Mouse (Mus musculus) hindbrain, embryonic 11.5 days (tissue): ENCODE results near the gene Ubxn1. TPM values are rescaled to one million over a fixed set of nuclear protein-coding genes. Genes with fewer than 3 reads are reported as not detected.
"Not testable (repeated sequence)": the region's sequence is repeated elsewhere in the genome, so short reads cannot be mapped to it uniquely, and the experiment has no call there.

Experiments used
- ATAC-seq: fragments of 200-750 bp; cut with Nextera tagmentation; 2 replicates; pipeline ENCODE4 v1.8.0; 2017; ENCODE audit warnings: mild to moderate bottlenecking, moderate TSS enrichment, moderate library complexity; ENCODE audit not compliant: low FRiP score
- DNase-seq: peaks from one replicate; pipeline ENCODE4 v3.0.0-alpha.2; 2015; ENCODE audit warnings: low spot score
- H3K27ac ChIP-seq: fragments of 300-500 bp; sonication (generic); 2 replicates; pipeline ENCODE4 v1.5.1; 2014; ENCODE audit warnings: mild to moderate bottlenecking, low read depth, low read length
- H3K27me3 ChIP-seq: fragments of 300-500 bp; sonication (generic); 2 replicates; pipeline ENCODE4 v1.6.1; 2014; ENCODE audit warnings: mild to moderate bottlenecking, low read length, moderate library complexity, mixed read lengths; ENCODE audit not compliant: control insufficient read depth, insufficient read depth
- H3K36me3 ChIP-seq: fragments of 300-500 bp; sonication (generic); 2 replicates; pipeline ENCODE4 v1.6.1; 2014; ENCODE audit warnings: mild to moderate bottlenecking, low read length, moderate library complexity, mixed read lengths; ENCODE audit not compliant: control insufficient read depth, insufficient read depth
- H3K4me1 ChIP-seq: fragments of 300-500 bp; sonication (generic); replicated peaks from 2 replicates; pipeline ENCODE4 v1.6.1; 2014; ENCODE audit warnings: low read length, mixed read lengths; ENCODE audit not compliant: control insufficient read depth, insufficient read depth
- H3K4me2 ChIP-seq: fragments of 300-500 bp; sonication (generic); replicated peaks from 2 replicates; pipeline ENCODE4 v1.6.1; 2014; ENCODE audit warnings: mild to moderate bottlenecking, low read depth, low read length
- H3K4me3 ChIP-seq: fragments of 300-500 bp; sonication (generic); 2 replicates; pipeline ENCODE4 v1.5.1; 2014; ENCODE audit warnings: low read depth, low read length
- H3K9ac ChIP-seq: fragments of 300-500 bp; sonication (generic); 2 replicates; pipeline ENCODE4 v1.6.1; 2014; ENCODE audit warnings: low read depth, low read length
- H3K9me3 ChIP-seq: fragments of 300-500 bp; sonication (generic); 2 replicates; pipeline ENCODE4 v1.6.1; 2016; ENCODE audit warnings: low read length; ENCODE audit not compliant: control insufficient read depth
- WGBS: fragments of 180-500 bp; shearing (Covaris S2); extraction: QIAGEN DNeasy Blood & Tissue Kit; methylation state at CpG from one replicate; pipeline ENCODE4 v1.1.7; 2014; 5-methylcytosine and 5-hydroxymethylcytosine counted together
- polyA plus RNA-seq: library from polyadenylated mRNA; unstranded; fragments of >200 nt; fragmentation: Nextera tagmentation; extraction: Ambion mirVana; gene quantifications from 2 replicates; pipeline ENCODE4 v1.2.1, GENCODE M21; 2014

Gene Ubxn1
- 164 and 180 TPM in 2 replicates for polyA plus RNA-seq

DNA sequence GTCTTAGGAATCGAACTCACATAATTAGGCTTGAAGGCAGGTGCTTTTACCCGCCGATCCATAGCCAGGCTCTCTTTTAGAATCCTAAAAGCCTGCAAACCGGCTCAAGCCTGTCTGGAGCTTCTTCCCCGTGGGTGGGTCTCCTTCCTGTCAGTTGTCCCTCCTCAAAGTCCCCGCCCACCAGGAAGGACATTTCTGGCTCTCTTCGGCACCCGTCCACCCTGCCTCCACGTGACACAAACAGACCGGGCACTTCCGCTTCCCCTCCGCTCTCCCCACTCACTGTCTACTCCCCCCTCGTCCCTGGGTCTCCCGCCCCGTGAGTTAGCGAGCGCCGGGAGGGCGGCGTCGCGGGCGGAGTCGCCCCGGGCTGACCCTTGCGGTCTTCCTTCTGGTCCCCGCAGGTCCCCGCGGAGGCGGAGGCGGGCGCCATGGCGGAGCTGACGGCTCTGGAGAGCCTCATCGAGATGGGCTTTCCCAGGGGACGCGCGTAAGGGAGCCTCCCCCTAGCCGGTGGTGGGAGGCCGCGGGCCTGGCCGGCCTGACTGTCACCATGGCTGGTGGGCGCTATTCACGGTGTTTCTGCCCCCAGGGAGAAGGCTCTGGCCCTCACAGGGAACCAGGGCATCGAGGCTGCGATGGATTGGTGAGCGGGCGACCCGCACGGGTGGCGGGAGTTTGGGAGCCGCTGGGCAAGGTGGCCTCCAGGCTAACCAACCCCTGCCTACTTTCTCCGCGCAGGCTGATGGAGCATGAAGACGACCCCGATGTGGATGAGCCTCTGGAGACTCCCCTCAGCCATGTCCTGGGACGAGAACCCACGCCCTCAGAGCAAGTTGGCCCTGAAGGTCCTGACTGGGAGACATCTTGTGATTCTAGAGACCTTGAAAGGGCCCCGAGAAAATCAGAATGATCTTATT, at the start of gene Ubxn1:
Gene Ubxn1 (plus strand): TSS at position 230 of the 920 bp plus-strand sequence.
- no peaks in the 10 kb centered on the region for H3K27me3 ChIP-seq
- no peaks in the 10 kb centered on the region for H3K36me3 ChIP-seq
- peak within 1 kb of the TSS; percentile 55 for H3K4me3 ChIP-seq
- peak within 1 kb of the TSS; percentile 24 for H3K27ac ChIP-seq
- no peaks in the 10 kb centered on the region for H3K9me3 ChIP-seq
- ATAC-seq (peak; percentile 99), DNase-seq (peak; percentile 95)
- H3K4me1 ChIP-seq: peaks cover 3% of the 10 kb centered on the region
- 2% methylated on average over 59 of the region's 59 CpGs for WGBS
- H3K9ac ChIP-seq: peak within 1 kb of the TSS; percentile 90
- H3K4me2 ChIP-seq: peak within 1 kb of the TSS; percentile 89

DNA sequence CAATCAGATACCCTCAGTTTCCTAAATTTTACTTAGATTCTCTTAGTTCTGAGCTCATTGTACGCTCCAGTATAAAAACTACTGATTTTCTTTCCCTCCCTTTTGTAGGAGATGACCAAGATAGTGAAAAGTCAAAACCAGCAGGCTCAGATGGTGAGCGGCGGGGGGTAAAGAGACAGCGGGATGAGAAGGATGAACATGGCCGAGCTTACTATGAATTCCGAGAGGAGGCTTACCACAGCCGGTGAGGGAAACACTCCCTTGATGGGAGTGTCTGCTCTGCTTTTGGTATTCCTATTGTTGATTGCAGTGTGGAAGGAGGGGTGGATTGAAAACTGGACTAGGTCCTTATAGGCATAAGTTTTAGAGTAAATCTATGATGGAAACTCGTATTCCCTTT, 48.6 kb upstream of the Ubxn1 start:
- Histone ChIP-seq H3K9me3 (no peaks in the 10 kb centered on the region), H3K4me2 (peak overlapping the region; percentile 77; the same call in 1 of the 2 replicates), H3K4me3 (peak overlapping the region; percentile 1; the same call in 1 of the 2 replicates), H3K27ac (no peak overlapping the region), H3K9ac (no peak overlapping the region), H3K4me1 (peaks cover 3% of the 10 kb centered on the region; the same call in 1 of the 2 replicates), H3K27me3 (no peaks in the 10 kb centered on the region), H3K36me3 (0 out of 2 replicates have a peak, but pooled peaks cover 8% of the 10 kb centered on the region)
- ATAC-seq: no peak
- no peak for DNase-seq
- 77% methylated on average over 8 of the region's 8 CpGs for whole genome bisulfite sequencing

- no peak within 1 kb of the TSS for H3K4me3 ChIP-seq
- no peak within 1 kb of the TSS for H3K9ac ChIP-seq
- H3K4me1 ChIP-seq: no peaks in the 10 kb centered on the region
- H3K27ac ChIP-seq: no peak within 1 kb of the TSS
- ATAC-seq (no peak), DNase-seq (no peak)
- H3K9me3 ChIP-seq: no peaks in the 10 kb centered on the region
- peaks cover 31% of the 10 kb centered on the region for H3K36me3 ChIP-seq
- H3K4me2 ChIP-seq: no peak within 1 kb of the TSS
- H3K27me3 ChIP-seq: no peaks in the 10 kb centered on the region
- WGBS: 90% methylated on average over 8 of the region's 8 CpGs
Observed at GRCm38 (mm10) chr19:8829660-8830059, 41.6 kb upstream of the Ubxn1 start, which contains the start of gene AC129217.1. AC129217.1 (plus strand) TSS chr19:8829773.

DNA sequence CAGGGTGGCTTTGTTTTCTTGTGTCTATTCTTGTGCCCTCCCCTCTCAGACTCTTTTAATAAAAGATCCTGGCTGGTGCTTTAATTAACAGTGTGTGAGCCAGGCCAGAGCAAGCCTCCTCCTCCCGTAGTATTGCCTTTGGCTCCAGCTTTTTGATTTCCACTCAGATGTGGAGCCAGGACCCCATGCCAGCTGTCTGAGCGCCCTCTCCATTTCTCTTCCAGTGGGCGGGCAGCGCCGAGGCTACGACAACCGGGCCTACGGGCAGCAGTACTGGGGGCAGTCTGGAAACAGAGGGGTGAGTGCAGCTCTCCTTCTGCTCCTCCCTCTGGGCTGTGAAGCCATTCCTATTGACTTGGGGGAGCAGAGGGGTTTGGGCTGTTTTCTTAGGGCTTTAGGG, 40.6 kb upstream of the Ubxn1 start:
- Histone ChIP-seq H3K4me1 (no peaks in the 10 kb centered on the region), H3K27ac (no peak overlapping the region), H3K9ac (no peak overlapping the region), H3K4me3 (no peak overlapping the region), H3K4me2 (no peak overlapping the region), H3K27me3 (no peaks in the 10 kb centered on the region), H3K9me3 (no peaks in the 10 kb centered on the region), H3K36me3 (peaks cover 33% of the 10 kb centered on the region)
- DNase-seq (no peak), ATAC-seq (no peak)
- 93% methylated on average over 8 of the region's 8 CpGs for WGBS

DNA sequence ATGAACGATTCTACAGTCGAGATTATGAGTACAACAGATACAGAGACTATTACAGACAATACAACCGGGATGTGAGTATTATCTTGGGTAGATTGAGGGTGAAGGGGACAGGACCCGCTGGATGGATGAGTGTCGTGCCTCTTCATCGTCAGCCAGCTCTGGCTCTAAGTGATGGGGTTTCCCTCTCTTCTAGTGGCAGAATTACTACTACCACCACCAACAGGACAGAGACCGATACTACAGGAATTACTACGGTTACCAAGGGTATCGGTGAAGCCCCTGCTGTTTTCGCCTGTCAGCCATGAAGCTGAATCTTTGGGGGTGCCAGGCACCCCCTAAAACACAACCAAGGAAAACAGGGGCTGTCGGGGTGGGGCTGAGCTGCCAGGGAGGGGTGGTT, 40.0 kb upstream of the Ubxn1 start:
- Histone ChIP-seq H3K27ac (no peak overlapping the region), H3K27me3 (no peaks in the 10 kb centered on the region), H3K4me1 (no peaks in the 10 kb centered on the region), H3K4me2 (no peak overlapping the region), H3K9ac (no peak overlapping the region), H3K4me3 (no peak overlapping the region), H3K9me3 (no peaks in the 10 kb centered on the region), H3K36me3 (peaks cover 31% of the 10 kb centered on the region)
- WGBS: 89% methylated on average over 11 of the region's 11 CpGs
- no peak for DNase-seq
- ATAC-seq: no peak

DNA sequence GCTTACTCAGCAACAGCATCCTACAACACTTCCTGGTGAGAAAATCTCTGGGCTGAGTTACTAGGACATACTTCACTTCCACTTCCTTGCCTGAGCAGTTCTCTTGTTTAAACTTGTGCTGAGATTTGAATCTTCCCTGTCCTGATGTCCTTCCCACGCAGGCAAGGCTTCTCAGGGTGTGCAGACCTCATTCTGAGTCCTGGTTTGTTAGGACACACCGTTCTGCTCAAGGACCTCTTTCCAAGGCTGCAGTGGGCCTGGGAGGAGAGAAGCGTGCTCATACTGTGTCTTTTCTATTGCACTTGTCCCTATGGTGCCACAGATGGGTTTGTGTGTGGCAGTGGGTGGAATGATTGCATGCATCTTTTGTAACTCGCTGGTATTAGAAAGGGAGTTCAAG, 38.3 kb upstream of the Ubxn1 start:
- DNase-seq (no peak), ATAC-seq (no peak)
- H3K4me3 ChIP-seq: no peak overlapping the region
- H3K27ac ChIP-seq: no peak overlapping the region
- H3K36me3 ChIP-seq: peaks cover 22% of the 10 kb centered on the region
- no peaks in the 10 kb centered on the region for H3K9me3 ChIP-seq
- no peak overlapping the region for H3K9ac ChIP-seq
- no peak overlapping the region for H3K4me2 ChIP-seq
- H3K27me3 ChIP-seq: no peaks in the 10 kb centered on the region
- H3K4me1 ChIP-seq: no peaks in the 10 kb centered on the region
- 92% methylated on average over 4 of the region's 4 CpGs for WGBS

DNA sequence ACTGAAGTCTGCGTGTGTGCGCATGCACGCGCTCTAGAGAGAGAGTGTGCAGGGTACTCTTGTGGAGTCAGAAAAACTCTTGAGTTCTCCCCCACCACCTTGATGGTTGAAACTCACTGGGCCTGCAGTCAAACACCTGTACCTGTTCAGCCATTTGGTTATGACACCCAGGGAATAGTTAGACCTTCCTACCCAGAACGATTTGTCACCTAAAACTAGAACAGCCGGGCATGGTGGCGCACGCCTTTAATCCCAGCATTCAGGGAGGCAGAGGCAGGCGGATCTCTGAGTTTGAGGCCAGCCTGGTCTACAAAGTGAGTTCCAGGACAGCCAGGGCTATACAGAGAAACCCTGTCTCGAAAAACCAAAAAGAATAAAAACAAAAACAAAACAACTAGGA, 35.0 kb upstream of the Ubxn1 start:
- H3K9ac ChIP-seq, H3K4me1 ChIP-seq, H3K9me3 ChIP-seq, H3K27ac ChIP-seq, H3K4me3 ChIP-seq, ATAC-seq, DNase-seq, H3K27me3 ChIP-seq, H3K36me3 ChIP-seq, H3K4me2 ChIP-seq: not testable (repeated sequence)
- WGBS: 97% methylated on average over 10 of the region's 10 CpGs

- peak within 1 kb of the TSS; percentile 48 for H3K4me3 ChIP-seq
- WGBS: under 1% methylated on average over 37 of the region's 38 CpGs
- H3K27ac ChIP-seq: peak within 1 kb of the TSS; percentile 97
- ATAC-seq: peak; percentile 74
- no peaks in the 10 kb centered on the region for H3K9me3 ChIP-seq
- no peaks in the 10 kb centered on the region for H3K27me3 ChIP-seq
- peak; percentile 89 for DNase-seq
- H3K4me1 ChIP-seq: peaks cover 6% of the 10 kb centered on the region; the same call in 1 of the 2 replicates
- peak within 1 kb of the TSS; percentile 82 for H3K4me2 ChIP-seq
- peak within 1 kb of the TSS; percentile 76 for H3K9ac ChIP-seq
- peaks cover 6% of the 10 kb centered on the region for H3K36me3 ChIP-seq
Observed at GRCm38 (mm10) chr19:8837251-8837791, 34.0 kb upstream of the Ubxn1 start, which contains the start of gene Bscl2. Bscl2 (plus strand) TSS chr19:8837467.
